Mouse (Mus musculus) MEL (cell line): ENCODE measurements around the gene Slc4a4. TPM values are rescaled to one million over a fixed set of nuclear protein-coding genes. Genes with fewer than 3 reads are reported as not detected.

Experiments
- DNase-seq: peaks from one replicate; pipeline ENCODE4 v3.0.0; 2011; ENCODE audit warnings: low read depth, low spot score
- H3K27ac ChIP-seq: 2 replicates; pipeline ENCODE4 v1.5.1; 2012; ENCODE audit warnings: low read depth, mild to moderate bottlenecking, control low read depth, low read length, moderate library complexity; ENCODE audit not compliant: control insufficient read depth
- H3K27me3 ChIP-seq, 2 experiments: fragments of 150-350 bp in 1 of 2; sonication (generic) in 1 of 2; 2 replicates each; pipeline ENCODE4 v1.6.1; 2012; ENCODE audit warnings: low read length in 2 of 2, mild to moderate bottlenecking in 2 of 2, improper control_type of control experiment in 1 of 2, moderate library complexity in 1 of 2; ENCODE audit not compliant: insufficient read depth in 2 of 2, control insufficient read depth in 1 of 2
- H3K36me3 ChIP-seq, 2 experiments: 2 replicates each; pipeline ENCODE4 v1.6.1; 2012 to 2014; ENCODE audit warnings: low read length in 2 of 2, improper control_type of control experiment in 1 of 2, inconsistent platforms in 1 of 2, mild to moderate bottlenecking in 1 of 2; ENCODE audit not compliant: insufficient read depth in 2 of 2, control insufficient read depth in 1 of 2
- H3K4me1 ChIP-seq, 2 experiments: fragments of 150-350 bp in 1 of 2; sonication (generic) in 1 of 2; 2 replicates each; pipeline ENCODE4 v1.6.1; 2012; ENCODE audit warnings: low read length in 2 of 2, improper control_type of control experiment in 1 of 2, mild to moderate bottlenecking in 1 of 2; ENCODE audit not compliant: insufficient read depth in 2 of 2, control insufficient read depth in 1 of 2
- H3K4me3 ChIP-seq, 2 experiments: fragments of 150-350 bp in 1 of 2; sonication (generic) in 1 of 2; 2 replicates each; pipeline ENCODE4 v1.5.1; 2012; ENCODE audit warnings: low read depth in 2 of 2, low read length in 2 of 2, mild to moderate bottlenecking in 2 of 2, moderate library complexity in 2 of 2, control low read depth in 1 of 2, improper control_type of control experiment in 1 of 2; ENCODE audit not compliant: control insufficient read depth in 1 of 2, insufficient read depth in 1 of 2
- H3K79me2 ChIP-seq: 2 replicates; pipeline ENCODE4 v1.6.1; 2012; ENCODE audit warnings: mild to moderate bottlenecking, low read length, moderate library complexity; ENCODE audit not compliant: control insufficient read depth, poor library complexity, insufficient read depth
- H3K9ac ChIP-seq: 2 replicates; pipeline ENCODE4 v1.6.1; 2012; ENCODE audit warnings: low read depth, mild to moderate bottlenecking, control low read depth, low read length, moderate library complexity; ENCODE audit not compliant: control insufficient read depth, poor library complexity, severe bottlenecking
- H3K9me3 ChIP-seq: fragments of 150-350 bp; sonication (generic); replicated peaks from 2 replicates; pipeline ENCODE4 v1.6.1; 2012; ENCODE audit warnings: mild to moderate bottlenecking, low read length, improper control_type of control experiment, moderate library complexity; ENCODE audit not compliant: insufficient read depth
- BHLHE40 ChIP-seq: IDR thresholded peaks from 2 replicates; pipeline ENCODE4 v1.6.1; 2012; ENCODE audit warnings: low read depth, mild to moderate bottlenecking, inconsistent platforms, low read length, improper control_type of control experiment, borderline replicate concordance
- E2F4 ChIP-seq: IDR thresholded peaks from 2 replicates; pipeline ENCODE4 v1.6.1; 2011; ENCODE audit warnings: low read depth, low read length, improper control_type of control experiment, borderline replicate concordance
- ELF1 ChIP-seq: IDR thresholded peaks from 2 replicates; pipeline ENCODE4 v1.6.1; 2014; ENCODE audit warnings: low read depth, mild to moderate bottlenecking, inconsistent platforms, low read length, improper control_type of control experiment, moderate library complexity
- EP300 ChIP-seq, 2 experiments: IDR thresholded peaks; 2 replicates each; pipeline ENCODE4 v1.6.1; 2011; ENCODE audit warnings: improper control_type of control experiment in 2 of 2, low read length in 2 of 2, low read depth in 1 of 2, mild to moderate bottlenecking in 1 of 2
- GABPA ChIP-seq: IDR thresholded peaks from 2 replicates; pipeline ENCODE4 v1.6.1; 2012; ENCODE audit warnings: low read depth, mild to moderate bottlenecking, inconsistent platforms, low read length, improper control_type of control experiment, moderate library complexity
- GATA1 ChIP-seq: IDR thresholded peaks from 2 replicates; pipeline ENCODE4 v1.6.1; 2011; ENCODE audit warnings: low read depth, low read length, improper control_type of control experiment
- HCFC1 ChIP-seq: IDR thresholded peaks from 2 replicates; pipeline ENCODE4 v1.6.1; 2012; ENCODE audit warnings: low read depth, mild to moderate bottlenecking, inconsistent platforms, low read length, improper control_type of control experiment, moderate library complexity
- MAFK ChIP-seq: IDR thresholded peaks from 2 replicates; pipeline ENCODE4 v1.6.1; 2011; ENCODE audit warnings: low read depth, mild to moderate bottlenecking, low read length, improper control_type of control experiment, borderline replicate concordance
- MAX ChIP-seq: IDR thresholded peaks from 2 replicates; pipeline ENCODE4 v1.6.1; 2011; ENCODE audit warnings: low read length, improper control_type of control experiment
- MAZ ChIP-seq: IDR thresholded peaks from 2 replicates; pipeline ENCODE4 v1.6.1; 2012; ENCODE audit warnings: low read depth, mild to moderate bottlenecking, inconsistent platforms, low read length, improper control_type of control experiment
- MYC ChIP-seq: IDR thresholded peaks from 2 replicates; pipeline ENCODE4 v1.6.1; 2011; ENCODE audit warnings: low read depth, mild to moderate bottlenecking, low read length, improper control_type of control experiment, moderate library complexity
- NRF1 ChIP-seq: IDR thresholded peaks from 2 replicates; pipeline ENCODE4 v1.6.1; 2014; ENCODE audit warnings: low read depth, mild to moderate bottlenecking, inconsistent platforms, low read length, improper control_type of control experiment, moderate library complexity; ENCODE audit not compliant: poor library complexity, insufficient read depth, severe bottlenecking
- POLR2A ChIP-seq, 2 experiments: IDR thresholded peaks; 2 replicates each; pipeline ENCODE4 v1.6.1; 2011 to 2012; ENCODE audit warnings: low read length in 2 of 2, mild to moderate bottlenecking in 2 of 2, control low read depth in 1 of 2, improper control_type of control experiment in 1 of 2, low read depth in 1 of 2, moderate library complexity in 1 of 2; ENCODE audit not compliant: control insufficient read depth in 1 of 2, insufficient read depth in 1 of 2, poor library complexity in 1 of 2
- POLR2AphosphoS2 ChIP-seq: IDR thresholded peaks from 2 replicates; pipeline ENCODE4 v1.6.1; 2011; ENCODE audit warnings: low read length, improper control_type of control experiment
- POLR2AphosphoS5 ChIP-seq: IDR thresholded peaks from 2 replicates; pipeline ENCODE4 v1.6.1; 2012; ENCODE audit warnings: low read depth, borderline replicate concordance, mild to moderate bottlenecking, inconsistent platforms, low read length, moderate library complexity, mixed read lengths
- RAD21 ChIP-seq: IDR thresholded peaks from 2 replicates; pipeline ENCODE4 v1.6.1; 2011; ENCODE audit warnings: mild to moderate bottlenecking, low read depth, low read length, improper control_type of control experiment
- SMC3 ChIP-seq: IDR thresholded peaks from 2 replicates; pipeline ENCODE4 v1.6.1; 2011; ENCODE audit warnings: low read depth, low read length, improper control_type of control experiment
- TAL1 ChIP-seq: IDR thresholded peaks from 2 replicates; pipeline ENCODE4 v1.6.1; 2012; ENCODE audit warnings: mild to moderate bottlenecking, inconsistent platforms, low read length, moderate library complexity, mixed read lengths
- TCF12 ChIP-seq: IDR thresholded peaks from 2 replicates; pipeline ENCODE4 v1.6.1; 2014; ENCODE audit warnings: low read depth, mild to moderate bottlenecking, inconsistent platforms, low read length, improper control_type of control experiment, moderate library complexity
- UBTF ChIP-seq: IDR thresholded peaks from 2 replicates; pipeline ENCODE4 v1.6.1; 2012; ENCODE audit warnings: low read depth, mild to moderate bottlenecking, inconsistent platforms, low read length, improper control_type of control experiment, moderate library complexity, borderline replicate concordance; ENCODE audit not compliant: insufficient read depth
- USF1 ChIP-seq: IDR thresholded peaks from 2 replicates; pipeline ENCODE4 v1.6.1; 2014; ENCODE audit warnings: low read depth, mild to moderate bottlenecking, inconsistent platforms, low read length, improper control_type of control experiment, moderate library complexity
- ZMIZ1 ChIP-seq: IDR thresholded peaks from 2 replicates; pipeline ENCODE4 v1.6.1; 2012; ENCODE audit warnings: low read depth, mild to moderate bottlenecking, inconsistent platforms, low read length, improper control_type of control experiment, moderate library complexity
- polyA plus RNA-seq, 2 experiments: library from polyadenylated mRNA; stranded (reverse) in 1 of 2; unstranded in 1 of 2; fragments of >175 nt in 1 of 2; fragments of >200 nt in 1 of 2; gene quantifications; 2 replicates each; pipeline versions ENCODE4 v1.2.1 to v1.2.4; 2012; ENCODE audit warnings: low replicate concordance in 2 of 2, low read depth in 1 of 2; ENCODE audit not compliant: insufficient read length in 2 of 2, insufficient read depth in 1 of 2, missing spikeins in 1 of 2
- total RNA-seq: library from RNA; depleted of rRNA; stranded (reverse); fragments of 300-350 nt; gene quantifications from 2 replicates; pipeline ENCODE4 v1.2.3, GENCODE M21; 2012

Gene Slc4a4
- total and polyA plus RNA-seq, 3 experiments: not detected

DNA sequence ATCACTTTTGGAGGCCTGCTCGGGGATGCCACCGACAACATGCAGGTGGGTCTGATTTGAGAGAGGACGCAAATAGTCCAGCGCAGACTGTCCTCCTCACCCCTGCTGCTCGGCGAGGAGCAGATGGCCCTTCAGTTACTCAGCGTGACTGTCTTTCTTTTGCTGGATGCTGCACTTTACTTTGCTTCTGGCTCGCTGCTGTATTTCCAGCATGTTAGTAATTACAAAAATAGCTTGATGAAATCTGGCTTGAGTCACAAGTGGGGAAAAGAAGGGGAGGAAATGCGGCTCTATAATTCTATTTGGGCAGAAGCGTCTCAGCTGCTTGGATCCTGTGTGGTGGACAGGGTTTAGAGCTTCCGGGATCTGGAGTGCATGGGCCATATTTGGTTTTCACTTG lies 249.2 kb downstream of the Slc4a4 start:
- Histone ChIP-seq H3K27me3 (no peaks in the 10 kb centered on the region), H3K9me3 (no peaks in the 10 kb centered on the region), H3K4me1 (no peaks in the 10 kb centered on the region), H3K9ac (no peak overlapping the region), H3K27ac (no peak overlapping the region), H3K4me3 (no peak overlapping the region), H3K36me3 (no peaks in the 10 kb centered on the region), H3K79me2 (no peaks in the 10 kb centered on the region)
- TF ChIP-seq POLR2A (IDR thresholded peaks at IDR 0.05; ENCODE audit: control insufficient read depth in 1 of 2, insufficient read depth in 1 of 2, low read depth in 1 of 2, low read length in 2 of 2, poor library complexity in 1 of 2) (no peak), GATA1 (no peak), POLR2AphosphoS5 (no peak), MAX (no peak), UBTF (no peak), EP300 (IDR thresholded peaks at IDR 0.05; ENCODE audit: low read depth in 1 of 2, low read length in 2 of 2) (no peak), TAL1 (no peak), MAZ (no peak), TCF12 (no peak), ZMIZ1 (no peak), BHLHE40 (no peak)
- no peak for DNase-seq

DNA sequence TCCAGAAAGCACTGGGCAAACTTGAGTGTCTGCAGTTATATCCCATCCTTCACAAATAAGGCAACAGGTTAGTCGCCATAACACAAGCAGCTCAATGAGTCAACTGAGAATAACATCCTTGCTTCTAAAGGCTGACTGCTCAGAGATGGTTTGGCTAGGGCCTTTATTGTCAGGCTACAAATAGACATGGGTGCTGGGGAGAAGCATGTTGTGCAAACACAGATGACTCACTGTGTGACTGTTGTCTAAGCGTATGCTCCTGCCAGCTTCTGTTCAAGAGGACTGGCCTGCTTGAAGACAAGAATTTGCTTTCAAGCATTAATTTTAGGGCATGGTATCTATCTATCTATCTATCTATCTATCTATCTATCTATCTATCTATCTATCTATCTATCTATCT lies 253.5 kb downstream of the Slc4a4 start:
- TF ChIP-seq ELF1 (no peak), BHLHE40 (no peak), POLR2AphosphoS2 (no peak), GABPA (no peak), SMC3 (no peak), RAD21 (no peak), MAZ (no peak), MYC (no peak), TCF12 (no peak), POLR2AphosphoS5 (no peak), HCFC1 (no peak), NRF1 (no peak), EP300 (IDR thresholded peaks at IDR 0.05; ENCODE audit: low read depth in 1 of 2, low read length in 2 of 2) (no peak), MAX (no peak), MAFK (no peak), GATA1 (no peak), USF1 (no peak), E2F4 (no peak)
- TF ChIP-seq, all 39 proteins: peak for 0
- H3K4me1 ChIP-seq: no peaks in the 10 kb centered on the region

More for the DNA sequence above, 253.5 kb downstream of the Slc4a4 start:
- no peaks in the 10 kb centered on the region for H3K79me2 ChIP-seq
- H3K27me3 ChIP-seq: no peaks in the 10 kb centered on the region
- H3K36me3 ChIP-seq: no peaks in the 10 kb centered on the region
- no peak overlapping the region for H3K9ac ChIP-seq
- H3K4me3 ChIP-seq: no peak overlapping the region
- no peaks in the 10 kb centered on the region for H3K9me3 ChIP-seq
- H3K27ac ChIP-seq: no peak overlapping the region
- no peak for DNase-seq
